Mouse (Mus musculus) thymus, postnatal 4 days (tissue): ENCODE results near the gene Kctd13.
"Not testable (repeated sequence)": the region's sequence is repeated elsewhere in the genome, so short reads cannot be mapped to it uniquely, and the experiment has no call there.

Source experiments
- DNase-seq: peaks from one replicate; pipeline ENCODE4 v3.0.0; 2021

The Kctd13 gene

GRCm38 (mm10) chr7:126928384-126929037 lies at the start of gene Kctd13:
Gene Kctd13, plus strand, starts transcription at chr7:126928879.
- DNase-seq: peak; percentile 97

- no peak for DNase-seq
These were observed 47.6 kb upstream of the Kctd13 start for GRCm38 (mm10) chr7:126881040-126881439.

- peak; percentile 60 for DNase-seq
These were observed 44.9 kb upstream of the Kctd13 start for GRCm38 (mm10) chr7:126883731-126884181.

GRCm38 (mm10) chr7:126884286-126885164 lies 44.2 kb upstream of the Kctd13 start, which contains the start of gene Taok2:
Gene Taok2, minus strand, starts transcription at chr7:126884703.
- peak; percentile 95 for DNase-seq

- no peak for DNase-seq
These were observed 41.4 kb upstream of the Kctd13 start for GRCm38 (mm10) chr7:126887281-126887680.

- peak; percentile 31 for DNase-seq
These were observed 39.8 kb upstream of the Kctd13 start for GRCm38 (mm10) chr7:126888852-126889251.

GRCm38 (mm10) chr7:126896912-126897311 lies 31.8 kb upstream of the Kctd13 start:
- peak; percentile 11 for DNase-seq

GRCm38 (mm10) chr7:126897390-126898101 lies 31.1 kb upstream of the Kctd13 start:
- DNase-seq: peak; percentile 22

GRCm38 (mm10) chr7:126898102-126898990 lies 30.3 kb upstream of the Kctd13 start:
- peak; percentile 98 for DNase-seq

GRCm38 (mm10) chr7:126899781-126900180 lies 28.9 kb upstream of the Kctd13 start:
- DNase-seq: not testable (repeated sequence)

- DNase-seq: no peak
These were observed 23.1 kb upstream of the Kctd13 start for GRCm38 (mm10) chr7:126905590-126905989.

GRCm38 (mm10) chr7:126914844-126915243 lies 13.8 kb upstream of the Kctd13 start:
- DNase-seq: no peak

- DNase-seq: not testable (repeated sequence)
These were observed 10.3 kb upstream of the Kctd13 start for GRCm38 (mm10) chr7:126918356-126918755.

- DNase-seq: no peak
These were observed 8.7 kb upstream of the Kctd13 start for GRCm38 (mm10) chr7:126919973-126920372.

- no peak for DNase-seq
These were observed 7.1 kb upstream of the Kctd13 start for GRCm38 (mm10) chr7:126921563-126921962.

GRCm38 (mm10) chr7:126922624-126923060 lies 6.0 kb upstream of the Kctd13 start, which contains the start of gene Tmem219:
Gene Tmem219, minus strand, starts transcription at chr7:126922917.
- DNase-seq: no peak

GRCm38 (mm10) chr7:126923999-126924398 lies 4.7 kb upstream of the Kctd13 start:
- DNase-seq: no peak

- DNase-seq: no peak
These were observed 2.4 kb upstream of the Kctd13 start for GRCm38 (mm10) chr7:126926299-126926698.

GRCm38 (mm10) chr7:126929046-126929445 lies 367 bp downstream of the Kctd13 start:
- DNase-seq: peak; percentile 60

- no peak for DNase-seq
These were observed 4.0 kb downstream of the Kctd13 start for GRCm38 (mm10) chr7:126932652-126933051.

GRCm38 (mm10) chr7:126941171-126941570 lies 12.5 kb downstream of the Kctd13 start:
- no peak for DNase-seq

GRCm38 (mm10) chr7:126941801-126942200 lies 13.1 kb downstream of the Kctd13 start:
- DNase-seq: no peak
